Mouse (Mus musculus) layer of hippocampus, adult 9-11 months (tissue): ENCODE data around the gene Cox20.
A peak's percentile ranks its signal among the peaks of the same experiment; 100 is the strongest.
"Not testable (repeated sequence)": the region's sequence is repeated elsewhere in the genome, so short reads cannot be mapped to it uniquely, and the experiment has no call there.

Experiments used
- DNase-seq: peaks from one replicate; pipeline ENCODE4 v3.0.0; 2022

The Cox20 gene

DNA sequence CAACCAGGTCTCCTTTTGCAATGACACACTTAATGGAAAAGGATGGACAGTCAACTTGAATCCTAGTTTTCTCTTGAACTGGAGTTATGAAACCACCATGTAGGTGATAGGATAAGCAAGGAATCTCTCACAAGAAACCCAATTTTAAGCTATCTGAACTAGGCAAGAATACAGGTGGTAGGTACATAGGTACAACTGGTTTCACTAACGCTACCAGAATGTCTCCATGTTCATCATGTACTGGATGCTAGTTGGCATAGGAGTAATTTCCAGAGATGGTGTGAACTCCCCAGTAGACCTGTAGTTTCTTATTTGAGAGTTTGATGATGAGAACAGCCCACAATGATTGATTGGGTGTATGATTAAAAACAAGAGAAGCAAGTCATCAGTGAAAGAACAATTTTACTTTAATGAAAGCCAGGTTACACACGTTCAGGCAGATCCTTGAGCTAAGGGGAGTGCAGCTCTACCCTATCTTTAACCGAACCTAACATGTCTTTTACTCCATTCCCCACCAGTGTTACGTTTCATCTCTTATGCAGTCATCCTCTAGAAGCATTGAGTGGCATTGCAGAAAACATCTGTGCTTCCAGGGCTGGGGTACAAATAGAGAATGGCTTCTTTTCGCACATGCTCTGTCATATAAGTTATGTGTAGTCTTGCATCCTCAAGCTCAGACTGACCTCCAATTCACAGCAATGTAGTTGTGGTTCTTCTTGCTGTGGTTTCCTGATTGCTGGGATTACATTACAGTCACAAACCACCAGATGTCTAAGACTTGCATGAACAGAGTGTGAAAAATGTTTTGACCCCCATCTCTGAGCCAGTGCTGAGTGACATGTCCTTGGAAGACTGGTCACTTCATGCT, 2.0 kb downstream of the Cox20 start:
- DNase-seq = no peak

DNA sequence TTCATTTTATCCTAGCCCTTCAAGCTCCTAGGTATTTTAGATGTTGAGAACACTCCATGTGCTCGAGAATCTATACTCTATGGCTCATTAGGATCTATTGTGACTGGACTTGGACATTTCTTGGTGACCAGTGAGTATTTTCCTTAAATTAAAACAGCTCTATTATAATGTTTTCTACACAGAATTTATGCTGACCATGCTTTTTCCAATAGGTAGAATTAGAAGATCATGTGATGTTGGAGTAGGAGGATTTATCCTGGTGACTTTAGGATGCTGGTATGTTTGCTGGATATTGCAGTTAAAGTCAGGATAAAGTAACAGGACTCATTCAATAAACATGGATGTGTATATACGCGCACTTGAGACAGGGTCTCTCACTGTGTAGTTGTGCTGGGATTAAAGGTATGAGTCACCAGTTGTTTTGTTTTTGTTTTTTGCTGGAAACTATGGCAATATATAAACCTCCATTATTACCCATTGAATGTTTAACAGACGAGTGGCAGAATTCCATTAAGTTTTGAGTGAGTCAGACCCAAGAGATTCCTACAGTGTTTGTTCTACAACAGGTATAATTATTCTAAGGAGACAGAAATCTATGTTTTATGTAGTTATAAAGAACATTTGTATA, 2.9 kb downstream of the Cox20 start:
- DNase-seq = no peak

DNA sequence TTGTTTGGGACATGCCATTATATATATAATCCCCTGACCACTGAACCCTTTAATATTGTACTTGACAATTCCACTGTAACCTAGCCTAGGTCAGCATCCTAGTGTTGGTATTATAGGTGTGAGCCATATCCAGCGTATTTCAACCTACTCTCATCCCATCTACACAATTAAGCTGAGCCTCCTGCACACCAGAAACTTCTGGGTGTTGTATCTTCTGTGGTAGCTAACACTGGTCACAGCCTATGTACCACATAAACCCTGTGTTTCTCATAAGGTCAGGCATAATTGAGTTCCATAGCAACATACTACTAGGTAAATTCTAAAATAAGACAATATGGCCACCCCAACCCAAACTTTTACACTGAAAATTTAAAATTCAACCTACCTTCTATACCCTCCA, 4.3 kb downstream of the Cox20 start:
- no peak for DNase-seq

DNA sequence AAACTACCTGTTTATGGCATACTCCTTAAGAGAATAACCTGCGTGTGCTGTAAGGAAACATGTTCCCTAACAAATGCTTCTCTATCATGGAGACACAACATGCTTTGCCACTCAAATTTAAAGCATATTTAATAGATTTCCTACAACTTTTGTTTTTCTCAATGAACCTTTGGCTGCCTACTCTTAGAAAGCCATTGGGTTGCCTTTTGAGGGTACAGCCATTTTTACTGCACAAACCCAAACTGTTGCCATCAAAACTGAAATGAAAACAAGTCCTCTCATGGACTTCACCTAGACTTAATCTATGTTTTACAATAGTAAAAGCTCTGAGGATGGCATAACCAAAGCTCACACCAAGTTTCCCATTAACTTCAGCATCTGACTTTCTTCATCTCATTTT, 5.6 kb downstream of the Cox20 start:
- no peak for DNase-seq

DNA sequence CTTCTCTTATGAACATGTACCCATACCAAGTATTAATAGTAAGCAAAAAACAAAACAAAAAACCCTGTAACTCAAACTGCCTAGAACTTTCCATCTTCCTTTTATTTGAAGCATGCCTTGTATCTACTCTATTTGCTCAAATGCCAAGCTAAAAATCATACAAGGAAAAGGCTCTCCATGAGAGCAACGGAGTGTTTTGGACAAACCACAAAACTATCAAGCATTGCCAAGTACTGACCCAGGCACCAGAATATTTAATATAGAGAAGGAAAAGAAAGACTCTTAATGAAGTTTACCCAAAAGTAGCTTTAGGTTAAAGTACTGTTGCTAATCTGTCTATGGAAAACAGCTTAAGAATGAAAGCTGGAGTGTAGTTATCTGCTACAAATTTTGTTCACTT, 7.4 kb downstream of the Cox20 start:
- DNase-seq = no peak

DNA sequence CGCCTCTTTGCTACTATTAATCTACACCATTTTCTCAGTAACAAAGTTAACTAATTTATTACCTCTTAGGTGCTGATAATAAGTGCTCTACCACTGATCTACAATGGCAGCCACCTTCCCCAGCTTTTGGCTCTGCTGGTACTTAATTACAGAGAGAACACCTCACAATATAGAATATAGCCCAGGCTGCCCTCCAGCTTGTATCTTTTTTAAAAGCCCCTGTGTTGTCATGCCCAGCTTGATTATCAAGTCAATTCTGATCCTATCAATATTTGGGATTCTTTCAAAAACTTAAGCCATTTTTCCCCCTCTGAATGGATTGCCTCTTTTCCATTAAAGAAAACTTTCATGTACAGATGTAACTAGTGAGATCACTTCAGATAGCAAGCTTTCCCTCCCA, 8.0 kb downstream of the Cox20 start:
- DNase-seq = no peak

DNA sequence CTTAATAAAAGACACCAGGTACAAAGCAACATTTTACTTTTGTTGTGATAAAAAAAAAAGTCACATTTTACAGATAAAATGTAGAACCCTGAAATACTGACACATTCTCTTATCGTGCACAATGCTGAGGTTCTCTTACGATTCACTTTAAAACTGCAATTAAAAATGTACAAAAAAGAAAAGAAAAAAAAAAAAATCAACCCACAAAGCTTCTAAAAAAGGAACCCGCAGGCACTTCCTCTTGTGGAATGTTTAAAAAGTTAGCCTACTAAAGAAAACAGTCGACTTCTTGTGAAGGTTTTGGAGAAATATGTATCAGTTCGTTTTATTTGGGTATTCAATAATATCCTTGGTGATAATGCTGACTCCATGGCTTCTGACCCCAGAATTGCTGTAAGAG, 10.1 kb downstream of the Cox20 start:
- DNase-seq = no peak

DNA sequence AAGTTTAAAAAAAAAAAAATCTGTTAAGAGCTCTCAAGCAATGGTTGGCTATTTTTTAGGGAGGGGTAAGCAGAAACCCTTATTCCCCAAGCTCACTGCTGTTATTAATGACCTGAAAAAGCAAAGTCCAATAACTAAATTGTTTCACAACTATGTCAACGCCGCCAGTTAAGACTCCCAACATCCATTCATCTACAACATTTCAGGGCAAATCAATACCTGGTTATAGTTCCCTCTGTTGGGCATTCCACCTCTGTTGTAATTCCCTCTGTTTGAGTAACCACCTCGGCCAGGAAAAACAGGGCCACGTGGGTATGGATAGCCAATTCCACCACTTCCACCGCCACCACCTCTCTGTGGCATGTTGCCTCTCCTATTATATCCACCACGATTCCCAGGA, 11.0 kb downstream of the Cox20 start:
- no peak for DNase-seq

DNA sequence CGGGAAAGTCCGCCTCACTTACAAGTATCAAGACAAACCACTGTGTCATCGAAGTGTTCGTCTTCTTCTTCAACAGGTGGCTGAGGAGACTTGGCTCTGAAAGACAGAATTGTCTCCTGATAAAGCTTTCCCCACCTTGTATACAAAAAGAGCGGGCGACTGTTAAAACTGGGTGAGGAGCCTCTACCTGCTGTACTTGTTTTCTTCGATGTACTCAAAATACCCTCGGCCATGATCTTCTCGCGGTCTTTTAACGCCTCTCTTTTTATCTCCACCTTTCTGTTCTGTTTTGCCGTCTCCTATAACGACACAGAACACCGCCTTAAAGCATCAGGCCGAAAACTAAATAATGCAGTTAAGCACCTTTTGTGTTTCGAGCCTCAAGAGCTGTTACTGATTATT, 16.9 kb downstream of the Cox20 start:
- DNase-seq = no peak

DNA sequence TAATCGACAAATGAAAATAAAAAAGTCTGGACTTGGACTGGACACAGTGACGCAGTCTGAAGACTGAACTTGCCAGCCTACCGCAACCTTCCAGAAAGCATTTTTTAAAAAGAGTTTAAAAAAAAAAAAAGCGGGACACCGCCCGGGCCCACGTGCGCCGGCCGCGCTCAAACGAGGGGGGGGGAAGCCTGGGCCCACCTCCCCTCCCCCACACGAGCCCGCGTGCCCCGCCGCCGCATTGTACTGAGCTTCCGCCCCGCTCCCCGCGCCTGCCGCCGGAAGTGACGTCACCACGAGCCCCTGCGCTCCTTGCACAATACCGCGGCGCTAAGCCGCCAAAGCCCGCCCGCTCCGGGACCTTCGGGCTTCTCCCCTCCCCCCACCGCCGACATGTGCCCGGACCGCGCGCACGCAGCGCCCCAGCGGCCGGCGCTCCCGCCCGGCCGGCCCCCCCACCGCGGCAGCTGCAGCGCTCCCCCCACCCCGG, 17.4 kb downstream of the Cox20 start:
- peak; percentile 94 for DNase-seq

DNA sequence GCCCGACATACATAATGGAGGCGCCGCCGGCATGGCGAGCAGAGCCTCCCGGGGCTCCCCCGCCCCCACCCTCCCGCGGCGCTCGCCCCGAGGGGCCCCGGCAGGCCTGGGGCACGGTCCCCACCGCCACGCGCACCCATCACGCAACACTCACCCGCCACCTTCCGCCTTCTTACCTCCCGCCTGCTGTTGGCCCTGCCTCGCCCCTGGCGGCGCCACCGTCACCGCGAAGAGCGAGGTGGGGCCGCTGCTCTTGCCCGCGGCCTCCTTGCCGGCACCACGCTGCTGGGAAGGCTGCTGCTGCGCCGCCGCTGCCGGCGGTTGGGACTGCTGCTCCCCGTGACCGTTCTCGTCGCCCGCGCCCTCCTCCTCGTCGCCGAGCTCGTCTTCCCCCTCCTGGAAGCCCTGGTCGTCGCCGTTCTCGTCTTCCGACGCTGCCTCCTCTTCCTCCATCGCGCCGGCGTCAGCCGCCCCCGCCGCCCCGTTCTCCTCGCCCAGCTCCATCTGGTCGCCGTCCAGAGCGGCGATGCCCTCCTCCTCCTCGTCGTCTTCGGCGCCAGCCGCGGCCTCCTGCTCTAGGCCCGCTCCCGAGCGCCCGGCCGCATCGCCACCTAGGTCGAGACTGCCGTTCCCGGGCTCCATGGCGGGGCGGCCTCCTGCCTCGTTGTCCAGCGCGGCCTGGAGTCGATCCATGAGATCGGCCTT, 18.0 kb downstream of the Cox20 start:
- no peak for DNase-seq

DNA sequence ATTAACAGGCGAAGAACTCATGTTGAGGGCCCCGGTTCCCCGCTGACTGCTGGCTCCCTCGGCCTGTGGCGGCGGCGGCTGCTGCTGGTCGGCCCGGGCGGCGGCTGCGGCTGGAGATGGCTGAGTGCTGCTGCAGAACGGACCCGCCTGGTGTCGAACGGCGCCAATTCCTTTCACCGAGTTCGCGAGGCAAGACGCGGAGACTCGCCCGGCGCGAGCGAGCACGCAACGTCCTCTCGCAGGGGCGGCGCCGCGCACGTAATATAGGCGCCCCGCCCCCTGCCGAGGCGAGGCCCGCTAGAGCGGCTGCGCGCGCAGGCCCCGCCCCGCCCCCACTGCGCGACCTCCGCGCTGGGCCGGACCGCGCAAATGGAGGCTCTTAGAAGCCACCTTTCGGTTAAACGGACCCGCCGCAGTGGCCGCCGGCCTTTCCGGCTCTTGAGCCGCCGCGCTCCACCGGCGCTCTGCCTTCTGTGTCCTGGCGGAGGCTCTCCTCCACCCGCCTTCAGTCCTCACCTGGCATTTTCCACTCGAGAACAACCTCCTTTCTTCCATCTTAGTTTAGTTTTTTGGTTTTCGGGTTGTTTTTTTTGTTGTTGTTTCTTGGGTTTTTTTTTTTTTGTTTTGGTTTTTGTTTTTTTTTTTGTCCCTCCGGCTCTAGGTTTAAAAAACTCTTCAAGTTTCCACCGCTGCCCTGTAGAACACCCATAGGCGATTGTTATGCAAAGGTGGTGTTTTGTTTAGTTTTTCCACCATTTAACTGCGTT, 18.8 kb downstream of the Cox20 start, which contains the start of gene Hnrnpu:
Gene Hnrnpu, minus strand, starts transcription at position 247 of the 767 bp plus-strand sequence.
- peak; percentile 97 for DNase-seq

DNA sequence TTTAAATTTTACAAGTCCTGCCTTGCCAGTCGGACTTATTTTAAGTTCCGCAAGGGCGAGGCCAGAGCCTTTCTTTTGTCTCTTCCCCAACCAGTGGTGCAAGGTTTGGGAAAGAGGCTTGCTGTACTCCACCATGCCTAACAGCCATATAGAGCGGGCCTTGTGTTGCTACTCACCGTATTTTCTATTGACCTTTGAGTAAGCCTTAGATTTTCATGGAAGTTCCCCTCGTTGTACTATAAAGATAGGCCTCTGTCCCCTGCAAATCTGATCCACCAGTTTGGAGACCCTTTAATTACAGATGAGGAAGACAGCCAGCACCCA, 19.4 kb downstream of the Cox20 start:
- no peak for DNase-seq

DNA sequence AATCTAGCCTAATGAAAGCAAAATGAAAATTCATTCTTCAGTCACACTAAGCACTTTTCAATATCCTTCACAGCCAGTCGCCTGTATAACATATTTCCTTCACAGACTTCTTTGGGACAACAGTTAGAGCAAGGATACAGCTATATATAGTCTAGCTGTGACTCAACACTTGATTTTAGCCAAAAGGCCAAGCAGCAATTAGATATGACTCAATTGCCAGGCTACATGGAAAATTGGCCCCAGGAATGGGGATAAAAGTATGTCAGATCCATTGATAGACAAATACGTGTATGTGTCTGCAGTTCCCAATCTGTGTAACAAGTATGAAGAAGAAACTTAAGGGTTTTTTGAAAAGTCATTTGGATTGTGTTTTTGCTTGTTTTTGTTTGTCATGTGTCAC, 21.3 kb downstream of the Cox20 start:
- no peak for DNase-seq

DNA sequence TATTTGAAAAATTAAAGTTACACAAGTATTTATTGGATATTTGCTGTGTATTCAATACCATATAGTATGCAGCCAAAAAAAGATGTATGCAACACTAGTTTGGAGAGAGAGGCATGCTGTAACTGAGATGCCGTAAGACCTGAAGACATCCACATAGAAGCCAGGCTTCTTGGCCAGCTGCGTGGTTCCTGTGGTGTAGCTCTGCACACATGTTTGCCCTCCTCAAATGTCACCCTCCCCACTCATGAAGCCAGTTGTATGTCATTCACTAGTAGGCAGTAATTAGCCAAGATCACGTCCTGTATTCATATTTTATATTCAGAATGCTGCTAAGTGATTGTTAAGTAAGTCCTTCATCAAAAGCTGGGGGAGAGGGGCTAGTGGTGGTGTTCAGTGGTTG, 22.5 kb downstream of the Cox20 start:
- DNase-seq = no peak

DNA sequence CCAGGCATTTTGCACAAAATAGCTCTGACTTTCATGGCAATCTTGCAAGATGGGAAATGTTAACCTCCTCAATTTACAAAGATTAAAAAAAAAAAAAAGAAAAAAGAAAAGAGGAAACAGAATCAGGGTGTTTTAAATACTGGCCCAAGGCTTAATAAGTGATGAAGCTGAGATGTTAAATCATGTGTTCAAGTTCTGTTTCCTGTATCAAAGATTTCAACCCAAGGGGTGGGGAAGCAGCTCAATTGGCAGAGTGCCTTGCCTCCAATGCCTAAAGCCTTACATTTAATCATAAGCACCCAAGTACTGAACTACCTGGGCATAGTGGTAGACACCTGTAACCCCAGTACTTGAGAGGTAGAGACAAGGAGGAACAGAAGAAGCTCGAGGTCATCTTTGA, 23.1 kb downstream of the Cox20 start:
- DNase-seq = no peak

DNA sequence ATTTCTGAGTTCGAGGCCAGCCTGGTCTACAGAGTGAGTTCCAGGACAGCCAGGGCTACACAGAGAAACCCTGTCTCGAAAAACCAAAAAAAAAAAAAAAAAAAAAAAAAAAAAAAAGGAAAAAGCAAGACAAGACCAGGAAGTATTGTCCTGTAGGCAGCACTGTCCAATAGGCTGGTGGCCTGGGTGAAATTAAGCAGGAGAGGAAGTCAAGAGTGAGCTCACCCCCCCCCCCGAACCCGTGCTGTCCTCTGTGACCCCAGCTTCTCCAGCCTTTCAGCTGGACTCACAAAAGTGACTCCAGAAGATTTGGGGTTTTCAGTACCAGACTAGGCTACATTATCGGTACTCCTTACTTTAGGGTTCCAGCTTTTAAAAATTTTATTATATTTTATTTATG, 23.7 kb downstream of the Cox20 start:
- DNase-seq = no peak

DNA sequence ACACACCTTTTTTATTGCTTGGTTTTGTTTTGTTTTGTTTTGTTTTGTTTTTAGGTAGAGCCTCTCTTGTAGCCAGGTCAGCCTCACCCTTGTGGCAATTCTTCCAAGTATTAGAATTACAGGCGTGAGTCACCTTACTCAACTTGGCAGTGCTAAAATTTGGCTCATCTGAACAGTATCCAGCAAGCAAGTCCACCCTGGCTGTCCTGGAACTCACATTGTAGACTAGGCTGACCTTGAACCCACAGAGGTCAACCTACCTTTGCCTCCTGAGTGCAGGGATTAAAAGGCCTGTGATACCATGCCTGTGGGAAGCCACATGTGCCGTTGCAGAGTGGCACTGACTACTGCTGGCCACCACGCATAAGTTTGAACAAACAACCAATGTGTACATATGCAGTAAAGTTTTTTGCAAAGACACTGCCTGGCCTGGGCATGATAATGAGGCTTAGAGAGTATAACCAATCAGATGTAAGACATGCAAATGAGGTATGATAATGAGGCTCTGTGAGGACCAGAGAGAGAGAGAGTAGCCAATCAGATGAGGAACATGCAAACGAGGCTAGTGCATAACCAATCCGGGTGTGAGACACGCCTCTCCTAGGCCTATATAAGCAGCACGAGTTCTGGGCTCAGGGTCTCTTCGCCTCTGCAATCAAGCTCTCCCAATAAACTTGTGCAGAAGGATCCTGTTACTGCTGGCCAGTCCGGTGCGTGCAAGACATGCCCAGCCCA, 25.3 kb downstream of the Cox20 start:
- not testable (repeated sequence) for DNase-seq

DNA sequence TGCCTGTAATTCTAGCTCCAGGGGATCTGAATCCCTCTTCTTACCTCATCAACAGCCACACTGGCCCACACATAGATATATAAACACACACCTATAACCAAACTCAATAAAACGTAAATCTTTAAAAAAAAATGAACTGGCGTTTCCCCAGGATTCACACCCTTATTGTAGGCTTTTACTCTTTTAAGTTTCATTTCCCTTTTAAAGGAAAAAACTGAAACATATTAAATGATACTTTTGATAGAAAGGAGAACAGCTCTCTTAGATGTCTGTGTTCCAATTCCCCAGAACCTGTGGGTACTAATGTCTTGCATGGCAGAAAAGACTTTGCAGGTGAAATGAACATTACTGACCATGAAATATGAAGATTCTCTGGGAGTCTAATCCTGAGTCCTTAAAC, 31.9 kb downstream of the Cox20 start:
- DNase-seq = no peak

DNA sequence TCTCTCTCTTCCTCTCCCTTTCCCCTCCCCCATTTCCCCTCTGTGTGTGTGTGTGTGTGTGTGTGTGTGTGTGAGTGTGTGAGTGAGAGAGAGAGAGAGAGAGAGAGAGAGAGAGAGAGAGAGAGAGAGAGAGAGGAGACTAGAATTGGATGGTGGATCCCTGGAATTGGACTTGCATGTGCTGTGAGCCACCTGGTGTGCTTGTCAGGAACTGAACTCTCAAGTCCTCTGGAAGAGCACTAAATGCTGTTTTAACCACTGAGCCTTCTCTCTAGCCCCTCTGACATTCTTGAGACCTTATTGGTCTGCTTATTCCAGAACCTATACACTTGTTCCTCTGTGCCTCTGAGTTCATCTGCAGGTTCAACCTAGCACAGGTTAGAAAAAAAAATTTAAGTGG, 32.7 kb downstream of the Cox20 start:
- DNase-seq = no peak

DNA sequence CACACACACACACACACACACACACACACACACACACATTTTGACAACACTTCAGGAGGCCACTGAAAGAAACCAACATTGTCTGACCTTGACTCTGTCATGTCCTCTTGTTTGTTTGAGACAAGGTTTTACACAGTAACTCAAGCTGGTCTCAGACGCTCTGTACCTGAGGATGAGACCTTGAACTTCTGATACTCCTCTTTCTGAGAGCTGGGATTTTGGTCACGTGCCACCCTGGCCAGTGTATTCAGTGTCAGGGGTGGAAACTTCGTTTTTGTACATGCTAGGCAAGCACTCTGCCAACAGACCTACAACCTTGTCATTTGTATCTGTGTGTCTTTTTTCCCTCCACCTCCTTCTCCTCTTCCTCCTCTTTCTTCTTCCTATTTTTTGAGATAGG, 35.6 kb downstream of the Cox20 start:
- DNase-seq = no peak
